Mouse (Mus musculus): ENCODE results near the gene Olfr822.
"Not testable (repeated sequence)": the region's sequence is repeated elsewhere in the genome, so short reads cannot be mapped to it uniquely, and the experiment has no call there.

Olfr822 gene

DNA sequence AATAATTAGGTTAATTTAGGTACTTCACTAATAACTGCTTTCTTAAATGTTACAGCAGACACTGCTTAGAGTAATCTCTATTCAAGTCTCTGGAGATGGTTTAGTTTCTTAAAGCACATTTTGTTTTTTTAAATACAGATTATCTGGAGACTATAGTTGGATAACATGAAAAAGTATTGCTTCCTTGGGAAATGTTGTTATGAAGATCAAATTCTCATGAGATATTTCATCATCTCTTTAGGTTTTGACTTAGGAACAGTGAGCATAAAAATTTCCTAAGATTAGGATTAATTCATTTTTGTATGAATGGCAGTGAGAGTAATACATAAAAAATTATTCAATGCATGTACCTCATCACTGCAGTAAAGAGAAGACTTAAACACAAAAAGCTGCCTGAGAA, at the start of gene Olfr822:
Olfr822 (plus strand) TSS at position 301 of the 400 bp plus-strand sequence.
- no peak for DNase-seq (ENCODE audit: low read depth, low spot score)

DNA sequence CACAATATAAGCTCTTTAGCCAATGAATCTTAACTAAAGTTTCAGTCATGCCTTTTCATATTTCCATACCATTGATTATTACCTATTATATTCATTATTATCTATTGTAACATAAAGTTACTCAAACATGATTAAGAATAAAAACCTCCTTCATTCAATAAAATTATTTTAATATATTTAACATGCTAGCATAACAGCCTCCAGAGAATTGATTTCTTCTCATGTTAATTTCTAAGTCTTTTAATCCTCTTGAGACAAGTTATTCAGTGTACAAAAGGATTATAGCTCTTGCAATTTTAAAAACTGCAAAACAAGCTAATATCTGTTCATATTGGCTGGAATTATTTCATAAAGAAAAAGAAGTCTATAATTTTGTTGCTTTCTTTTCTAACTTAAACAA, 41.0 kb upstream of the Olfr822 start, which contains the start of gene Olfr821:
Olfr821 (plus strand) TSS at position 301 of the 400 bp plus-strand sequence.
- DNase-seq (ENCODE audit: low read depth, low spot score) = no peak

DNA sequence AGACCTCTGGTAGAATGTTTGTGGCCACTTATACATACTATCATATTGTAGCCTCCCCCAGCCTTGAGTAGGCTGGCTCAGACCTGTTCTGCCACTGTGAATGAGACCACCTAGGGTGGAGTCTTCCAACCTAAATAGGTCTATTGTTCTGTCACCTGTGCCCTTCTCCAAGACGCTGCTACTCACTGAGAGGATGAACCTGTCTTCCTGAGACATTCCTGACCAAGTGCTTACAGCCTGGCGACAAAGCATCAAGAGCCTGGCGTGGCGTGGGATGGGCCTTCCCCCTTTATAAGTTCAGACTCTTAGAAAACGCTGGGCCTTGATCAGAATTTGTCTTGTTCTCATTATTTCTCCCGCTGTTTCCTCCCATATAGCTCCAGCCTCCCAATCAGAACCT, 33.9 kb upstream of the Olfr822 start:
- DNase-seq (ENCODE audit: low read depth, low spot score) = no peak

DNA sequence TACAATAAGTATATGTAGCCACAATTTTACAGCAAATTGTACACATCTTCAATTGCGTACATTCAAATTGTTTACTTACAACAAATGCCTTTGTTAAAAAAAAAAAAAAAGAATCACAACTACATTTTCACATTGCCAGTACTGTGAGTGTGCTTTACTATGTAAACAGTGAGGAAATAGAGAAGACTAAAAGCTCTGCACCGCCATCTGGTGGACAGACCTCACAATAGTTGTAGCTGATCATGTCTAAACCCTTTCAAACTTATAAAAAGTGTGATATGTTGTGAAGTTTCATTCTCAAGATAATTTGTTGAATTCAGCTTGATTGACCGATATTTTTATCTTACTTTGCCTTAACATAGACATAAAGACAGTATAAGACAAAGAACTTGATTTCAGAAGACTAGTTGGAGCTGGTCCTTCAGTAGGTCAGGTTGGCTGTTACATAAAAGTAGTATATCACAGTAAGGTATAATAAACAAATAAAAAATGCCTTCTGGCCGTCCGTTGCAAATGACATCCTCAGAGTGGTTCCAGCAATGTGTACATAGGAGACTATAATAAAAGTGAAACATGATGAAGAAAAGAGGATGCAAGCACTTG, 21.9 kb downstream of the Olfr822 start:
- DNase-seq (ENCODE audit: low read depth, low spot score) = peak; percentile 61

DNA sequence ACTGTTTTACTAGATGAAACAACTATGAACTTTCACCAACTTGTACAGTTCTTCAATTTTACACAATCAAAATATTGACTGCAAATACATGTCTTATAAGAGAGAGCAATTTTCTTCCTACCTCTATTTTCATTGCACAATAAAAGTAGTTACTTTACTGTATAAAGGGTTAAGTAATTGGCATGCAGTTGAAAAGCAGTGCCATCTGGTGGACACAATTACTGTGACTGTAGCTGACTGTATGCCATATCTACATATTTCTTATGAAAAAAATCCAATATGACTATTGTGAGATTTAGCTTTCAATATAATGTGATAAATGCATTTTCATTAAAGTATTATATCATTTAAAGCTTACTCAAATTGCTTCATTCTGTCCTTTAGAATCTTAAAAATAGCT, 25.1 kb downstream of the Olfr822 start:
- peak; percentile 31 for DNase-seq (ENCODE audit: low read depth, low spot score)

DNA sequence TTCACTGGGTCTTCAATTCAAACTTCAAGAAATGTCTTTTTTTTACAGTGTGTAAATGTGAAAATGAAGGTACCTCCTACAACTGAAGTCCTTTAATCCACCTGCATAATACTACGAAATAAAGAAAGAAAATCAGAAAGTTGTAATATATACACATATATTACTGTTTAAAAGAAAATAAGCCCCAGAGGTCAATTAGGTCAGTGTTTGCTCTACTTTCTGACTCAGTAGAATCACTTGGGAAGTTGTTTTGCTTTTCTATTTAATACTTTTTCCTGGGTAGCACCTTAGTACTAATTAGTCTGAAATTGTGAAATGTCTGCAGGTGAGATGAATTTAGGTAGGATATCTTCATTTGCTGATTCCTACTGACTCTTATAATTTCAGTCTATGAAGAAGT, 44.3 kb downstream of the Olfr822 start, which contains the start of gene Olfr823:
Olfr823 (minus strand) TSS at position 101 of the 400 bp plus-strand sequence.
- not testable (repeated sequence) for DNase-seq (ENCODE audit: low read depth, low spot score)

DNA sequence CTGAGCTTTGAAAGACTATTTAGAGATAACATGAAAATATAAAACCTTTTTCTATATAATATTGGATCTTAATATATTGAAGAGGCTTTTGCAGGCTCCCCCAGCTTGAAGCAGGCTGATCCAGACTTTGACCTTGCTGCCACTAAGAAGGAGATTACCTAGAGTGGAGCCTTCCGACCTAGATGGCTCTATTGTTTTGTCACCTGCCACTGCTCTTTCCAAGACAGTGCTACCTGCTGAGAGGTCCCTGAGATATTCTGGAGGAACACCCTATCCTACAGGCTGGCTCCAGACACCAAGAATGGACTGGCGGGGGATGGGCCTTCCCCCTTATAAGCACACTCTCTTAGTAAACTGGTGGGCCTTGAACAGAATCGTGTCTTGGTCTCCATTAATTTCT, 45.0 kb downstream of the Olfr822 start:
- DNase-seq (ENCODE audit: low read depth, low spot score) = not testable (repeated sequence)
